In genomic region chr12:12940466-12941128, GRCm38 (mm10) we compare ENCODE assay signal across 8 mouse cellular contexts. TPM values are rescaled to one million over a fixed set of nuclear protein-coding genes. Genes with fewer than 3 reads are reported as not detected.
DNase-seq lines count a peak whose midpoint lies in the region; ATAC-seq and TF ChIP-seq lines count a peak whose summit lies in the region.

No protein-coding gene starts in this region.

- no peak for DNase-seq in spleen, adult 2 months (ENCODE audit: low read depth in 1 of 2, low spot score in 2 of 2)
- no peak for DNase-seq in spleen, postnatal 4 days (ENCODE audit: low spot score in 2 of 2)
- DNase-seq in left cerebral cortex, postnatal 10 days (ENCODE audit: extremely low spot score in 1 of 2, low spot score in 2 of 2): peak; percentile 51 to 66
- peak; percentile 77 for DNase-seq in midbrain, embryonic 14.5 days
- DNase-seq in testis, postnatal 10 days (ENCODE audit: low spot score): peak; percentile 64
- no peak for DNase-seq in spleen, adult 12 weeks (ENCODE audit: low spot score)

- peaks cover 24% of the 10 kb centered on the region for H3K27me3 ChIP-seq in spleen, adult 2 months (ENCODE audit: control insufficient read depth, insufficient read depth, low read length)
- H3K27me3 ChIP-seq in hindbrain, embryonic 13.5 days: no peaks in the 10 kb centered on the region
- H3K27me3 ChIP-seq in midbrain, embryonic 14.5 days (ENCODE audit: control insufficient read depth, insufficient read depth, low read length): no peaks in the 10 kb centered on the region

- H3K36me3 ChIP-seq in spleen, adult 2 months (ENCODE audit: control insufficient read depth, insufficient read depth, low read length): no peaks in the 10 kb centered on the region
- peaks cover 24% of the 10 kb centered on the region for H3K36me3 ChIP-seq in hindbrain, embryonic 13.5 days
- peaks cover 24% of the 10 kb centered on the region for H3K36me3 ChIP-seq in midbrain, embryonic 14.5 days (ENCODE audit: control insufficient read depth, insufficient read depth, low read length)

- 0% methylated on average over 13 of the region's 13 CpGs for WGBS in spleen, adult 2 months
- WGBS in hindbrain, embryonic 13.5 days: 0% methylated on average over 13 of the region's 13 CpGs
- WGBS in midbrain, embryonic 14.5 days: under 1% methylated on average over 13 of the region's 13 CpGs

- peak overlapping the region; percentile 55; the same call in 1 of the 2 replicates for H3K4me3 ChIP-seq in spleen, adult 2 months (ENCODE audit: extremely low read depth, insufficient read depth, insufficient read length)
- H3K4me3 ChIP-seq in embryonic fibroblast, embryonic 13.5 days (ENCODE audit: insufficient read depth, low read length): peak overlapping the region; percentile 54
- peak overlapping the region; percentile 84 for H3K4me3 ChIP-seq in hindbrain, embryonic 13.5 days
- H3K4me3 ChIP-seq in midbrain, embryonic 14.5 days (replicated peaks; ENCODE audit: low read depth, low read length): peak overlapping the region; percentile 82

- H3K4me1 ChIP-seq in spleen, adult 2 months (ENCODE audit: control insufficient read depth, insufficient read depth, insufficient read length): peaks cover 25% of the 10 kb centered on the region
- peaks cover 7% of the 10 kb centered on the region; the same call in 1 of the 2 replicates for H3K4me1 ChIP-seq in embryonic fibroblast, embryonic 13.5 days (ENCODE audit: control insufficient read depth, insufficient read depth, low read length)
- peaks cover 37% of the 10 kb centered on the region for H3K4me1 ChIP-seq in hindbrain, embryonic 13.5 days (replicated peaks)
- peaks cover 16% of the 10 kb centered on the region for H3K4me1 ChIP-seq in midbrain, embryonic 14.5 days (ENCODE audit: control insufficient read depth, insufficient read depth, low read length)

- H3K9ac ChIP-seq in hindbrain, embryonic 13.5 days: peak overlapping the region; percentile 96
- H3K9ac ChIP-seq in midbrain, embryonic 14.5 days (replicated peaks; ENCODE audit: low read length): peak overlapping the region; percentile 91

- no peaks in the 10 kb centered on the region for H3K9me3 ChIP-seq in hindbrain, embryonic 13.5 days
- no peaks in the 10 kb centered on the region for H3K9me3 ChIP-seq in midbrain, embryonic 14.5 days (ENCODE audit: control insufficient read depth, low read length)

- no peak for TF ChIP-seq CTCF in spleen, adult 2 months (IDR thresholded peaks at IDR 0.05; ENCODE audit: extremely low read depth, insufficient read depth, insufficient read length, insufficient replicate concordance)
- TF ChIP-seq CTCF in embryonic fibroblast, embryonic 13.5 days (IDR thresholded peaks at IDR 0.05; ENCODE audit: borderline replicate concordance, insufficient read depth, low read length): no peak

- ATAC-seq in hindbrain, embryonic 13.5 days (ENCODE audit: low FRiP score): no peak
- ATAC-seq in midbrain, embryonic 14.5 days (ENCODE audit: low FRiP score, low TSS enrichment): no peak

- TF ChIP-seq POLR2A in spleen, adult 2 months (IDR thresholded peaks at IDR 0.05; ENCODE audit: low read depth, low read length): no peak
- TF ChIP-seq POLR2A in embryonic fibroblast, embryonic 13.5 days (IDR thresholded peaks at IDR 0.05; ENCODE audit: low read depth, low read length): no peak

- intact Hi-C loops in left cerebral cortex, postnatal 10 days (cut with DNase I): loop anchor here (2.0 to 10.0 kb wide), 6 partner anchors 158 to 766 kb away; no protein-coding TSS in a partner anchor

- H3K4me2 ChIP-seq in hindbrain, embryonic 13.5 days: peak overlapping the region; percentile 97
- peak overlapping the region; percentile 95 for H3K4me2 ChIP-seq in midbrain, embryonic 14.5 days (ENCODE audit: low read length)

- no peak overlapping the region for H3K27ac ChIP-seq in spleen, adult 2 months (ENCODE audit: insufficient read depth, low read length)
- no peak overlapping the region for H3K27ac ChIP-seq in embryonic fibroblast, embryonic 13.5 days (ENCODE audit: insufficient read depth, low read length)
- H3K27ac ChIP-seq in hindbrain, embryonic 13.5 days: peak overlapping the region; percentile 98
- peak overlapping the region; percentile 97 for H3K27ac ChIP-seq in midbrain, embryonic 14.5 days (replicated peaks; ENCODE audit: low read depth, low read length)

RNA-seq across cellular contexts. Expression of gene Mycn, which starts 1.1 kb away (rescaled TPM):
- 1.4 and 1.8 TPM in 2 replicates for polyA plus RNA-seq in spleen, adult 2 months (2012; rRNA removed)
- polyA plus RNA-seq in embryonic fibroblast, embryonic 13.5 days (2011; ENCODE audit: insufficient read length, low read depth, missing spikeins): 0.39 and 0.48 TPM in 2 replicates
- 58.9 and 63.9 TPM in 2 replicates for polyA plus RNA-seq in hindbrain, embryonic 13.5 days (2015; fragmentation: Nextera tagmentation; extraction: Ambion mirVana)
- 10 to 100 TPM; 32.0 to 37.9 TPM for total RNA-seq in left cerebral cortex, postnatal 10 days (2021)
- 61.7 and 63.1 TPM in 2 replicates for polyA plus RNA-seq in midbrain, embryonic 14.5 days (2014; fragmentation: Nextera tagmentation; extraction: Ambion mirVana)

Comparison
In these comparisons a context has a peak if more than half of its experiments do, and no peak if none do; other contexts are left out.
1. DNase-seq: peak in left cerebral cortex, postnatal 10 days (2 of 2), midbrain, embryonic 14.5 days (single experiment) and testis, postnatal 10 days (single experiment); none in spleen, adult 2 months (0 of 2), spleen, postnatal 4 days (0 of 2) and spleen, adult 12 weeks (single experiment).
2. H3K27ac ChIP-seq: peak in hindbrain, embryonic 13.5 days (single experiment) and midbrain, embryonic 14.5 days (single experiment); none in spleen, adult 2 months (single experiment) and embryonic fibroblast, embryonic 13.5 days (single experiment).
3. RNA of gene Mycn, which starts 1.1 kb away (polyA plus RNA-seq): 58.9 to 63.9 TPM in hindbrain, embryonic 13.5 days and 61.7 to 63.1 TPM in midbrain, embryonic 14.5 days; 1.4 to 1.8 TPM in spleen, adult 2 months and 0.39 to 0.48 TPM in embryonic fibroblast, embryonic 13.5 days; every median in the first group is over 10 times any median in the second.
4. Peak in every context shown above with its lines, with median percentiles within 50 percentile points of each other: H3K4me3 ChIP-seq.